Mouse (Mus musculus): Measurements from ENCODE around the gene Galc.

GRCm38 (mm10) chr12:98252417-98252816 lies 6.8 kb downstream of the Galc start:
- TF ChIP-seq ZC3H11A (IDR thresholded peaks at IDR 0.05; ENCODE audit: low read depth, low read length) (no peak), MYC (IDR thresholded peaks at IDR 0.05; ENCODE audit: low read depth, low read length) (no peak), POLR2AphosphoS5 (IDR thresholded peaks at IDR 0.05; ENCODE audit: borderline replicate concordance, low read depth, low read length) (no peak), POLR2A (IDR thresholded peaks at IDR 0.05; ENCODE audit: control insufficient read depth in 1 of 2, insufficient read depth in 1 of 2, low read depth in 1 of 2, low read length in 2 of 2, poor library complexity in 1 of 2) (no peak), BHLHE40 (IDR thresholded peaks at IDR 0.05; ENCODE audit: borderline replicate concordance, low read depth, low read length) (no peak), CTCF (IDR thresholded peaks at IDR 0.05 in 2 of 3, conservative IDR thresholded peaks at IDR 0.05 in 1 of 3; ENCODE audit: control insufficient read depth in 1 of 3, insufficient read depth in 1 of 3, low read depth in 2 of 3, low read length in 3 of 3, poor library complexity in 1 of 3, severe bottlenecking in 1 of 3) (no peak)

Data from MEL (cell line).